Mouse (Mus musculus): ENCODE results near the gene Tnxb. TPM values are rescaled to one million over a fixed set of nuclear protein-coding genes. Genes with fewer than 3 reads are reported as not detected.

The Tnxb gene
- polyA plus RNA-seq, 1 experiment from 2014 or later: 0.85 TPM

DNA sequence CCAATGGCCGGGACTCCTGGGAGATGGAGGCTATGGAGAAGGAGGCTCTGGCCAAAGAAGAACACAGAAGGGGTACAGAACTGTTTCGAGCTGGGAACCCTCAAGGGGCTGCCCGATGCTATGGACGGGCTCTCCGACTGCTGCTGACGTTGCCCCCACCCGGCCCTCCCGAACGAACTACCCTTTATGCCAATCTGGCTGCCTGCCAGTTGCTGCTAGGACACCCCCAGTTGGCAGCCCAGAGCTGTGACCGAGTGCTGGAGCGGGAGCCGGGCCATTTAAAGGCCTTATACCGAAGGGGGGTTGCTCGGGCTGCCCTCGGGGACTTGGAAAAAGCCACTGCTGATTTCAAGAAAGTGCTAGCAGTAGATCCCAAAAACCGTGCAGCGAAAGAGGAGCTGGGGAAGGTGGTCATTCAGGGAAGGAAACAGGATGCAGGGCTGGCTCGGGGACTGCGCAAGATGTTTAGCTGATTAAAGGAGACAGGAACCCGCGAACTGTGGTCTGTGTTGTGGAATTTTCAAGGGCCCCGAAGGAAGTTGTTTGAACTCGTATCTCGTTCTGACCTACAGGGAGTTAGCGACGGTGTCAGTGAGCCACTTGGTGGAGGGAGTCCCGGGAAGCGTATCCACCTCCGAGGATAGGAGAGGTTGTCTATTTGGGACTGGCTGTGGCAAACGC is 24.4 kb upstream of the Tnxb start:
- 73% methylated on average over 30 of the region's 30 CpGs for WGBS
- peaks cover 12% of the 10 kb centered on the region for H3K4me1 ChIP-seq (ENCODE audit: insufficient read depth, low read depth, low read length)
- H3K4me3 ChIP-seq (ENCODE audit: low read depth, low read length): no peak overlapping the region

DNA sequence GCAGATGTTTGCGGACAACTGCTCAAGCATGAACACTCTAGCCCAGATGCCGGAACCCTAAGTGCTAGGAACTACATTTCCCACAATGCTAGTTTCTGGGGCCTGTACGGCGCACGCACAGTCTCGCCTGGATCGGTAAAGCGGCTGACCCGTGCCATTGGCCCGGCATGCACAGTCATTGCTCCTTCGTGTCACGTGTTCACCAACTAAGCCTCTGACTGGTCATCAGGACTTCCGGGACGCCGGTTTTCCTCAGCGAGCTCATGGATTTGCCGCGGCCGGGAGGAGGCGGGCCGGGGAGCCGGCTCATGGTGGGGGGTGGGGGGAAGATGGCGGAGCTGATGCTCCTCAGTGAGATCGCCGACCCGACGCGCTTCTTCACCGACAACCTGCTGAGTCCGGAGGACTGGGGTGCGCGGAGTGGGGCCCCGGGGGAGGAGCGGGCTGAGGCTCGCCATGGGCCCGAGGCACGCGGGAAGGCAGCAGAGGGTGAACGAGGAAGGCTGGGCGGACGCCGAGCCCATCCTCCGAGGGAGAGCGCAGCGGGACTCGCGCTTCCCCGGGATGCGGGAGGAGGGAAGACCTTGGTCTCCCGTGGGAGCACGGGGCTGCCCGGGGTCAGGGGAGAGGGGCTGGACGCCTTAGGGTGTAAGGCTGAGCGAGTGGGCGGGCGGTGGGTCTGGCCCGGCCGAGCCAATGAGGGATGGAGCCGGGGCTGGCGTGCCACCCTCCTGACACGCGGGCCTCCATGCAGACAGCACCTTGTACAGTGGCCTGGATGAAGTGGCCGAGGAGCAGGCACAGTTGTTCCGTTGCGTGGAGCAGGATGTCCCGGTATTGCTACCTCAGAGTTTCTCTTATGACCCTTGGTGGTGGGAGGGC is 23.2 kb upstream of the Tnxb start, which contains the start of gene Atf6b:
Gene Atf6b (plus strand): TSS at position 241 of the 882 bp plus-strand sequence.
- Histone ChIP-seq H3K4me2 (replicated peaks; ENCODE audit: low read depth, low read length) (peak within 1 kb of the TSS; percentile 95), H3K36me3 (ENCODE audit: insufficient read depth, low read length) (no peaks in the 10 kb centered on the region), H3K27me3 (replicated peaks; ENCODE audit: insufficient read depth, low read length) (no peaks in the 10 kb centered on the region), H3K27ac (ENCODE audit: low read length) (peak within 1 kb of the TSS; percentile 57), H3K4me1 (ENCODE audit: insufficient read depth, low read depth, low read length) (peaks cover 12% of the 10 kb centered on the region), H3K9me3 (ENCODE audit: low read length) (no peaks in the 10 kb centered on the region), H3K4me3 (ENCODE audit: low read depth, low read length) (peak within 1 kb of the TSS; percentile 88), H3K9ac (replicated peaks; ENCODE audit: low read depth) (peak within 1 kb of the TSS; percentile 77)
- ATAC-seq (peak; percentile 97), DNase-seq (ENCODE audit: low spot score) (peak; percentile 100)
- under 1% methylated on average over 63 of the region's 66 CpGs for WGBS
- no peak for TF ChIP-seq EP300 (IDR thresholded peaks at IDR 0.05)
- peak; percentile 5 for TF ChIP-seq CTCF (IDR thresholded peaks at IDR 0.05)

More for the DNA sequence above, 24.4 kb upstream of the Tnxb start:
- ATAC-seq (no peak), DNase-seq (ENCODE audit: low spot score) (no peak)
- Histone ChIP-seq H3K27me3 (replicated peaks; ENCODE audit: insufficient read depth, low read length) (no peaks in the 10 kb centered on the region), H3K9ac (replicated peaks; ENCODE audit: low read depth) (no peak overlapping the region), H3K36me3 (ENCODE audit: insufficient read depth, low read length) (no peaks in the 10 kb centered on the region), H3K27ac (ENCODE audit: low read length) (peak overlapping the region; percentile 47; the same call in 1 of the 2 replicates), H3K4me2 (replicated peaks; ENCODE audit: low read depth, low read length) (peak overlapping the region; percentile 67), H3K9me3 (ENCODE audit: low read length) (no peaks in the 10 kb centered on the region)
- TF ChIP-seq CTCF (IDR thresholded peaks at IDR 0.05) (no peak), EP300 (IDR thresholded peaks at IDR 0.05) (no peak)

- Histone ChIP-seq H3K9me3 (ENCODE audit: low read length) (no peaks in the 10 kb centered on the region), H3K36me3 (ENCODE audit: insufficient read depth, low read length) (0 out of 2 replicates have a peak, but pooled peaks cover 7% of the 10 kb centered on the region), H3K4me3 (ENCODE audit: low read depth, low read length) (no peak overlapping the region), H3K27ac (ENCODE audit: low read length) (no peak overlapping the region), H3K27me3 (replicated peaks; ENCODE audit: insufficient read depth, low read length) (no peaks in the 10 kb centered on the region), H3K4me2 (replicated peaks; ENCODE audit: low read depth, low read length) (no peak overlapping the region), H3K4me1 (ENCODE audit: insufficient read depth, low read depth, low read length) (peaks cover 12% of the 10 kb centered on the region), H3K9ac (replicated peaks; ENCODE audit: low read depth) (no peak overlapping the region)
- ATAC-seq: no peak
- TF ChIP-seq EP300 (IDR thresholded peaks at IDR 0.05): no peak
- TF ChIP-seq CTCF (IDR thresholded peaks at IDR 0.05): no peak
- DNase-seq (ENCODE audit: low spot score): no peak
- WGBS: 78% methylated on average over 16 of the region's 16 CpGs
These were observed 22.0 kb upstream of the Tnxb start for GRCm38 (mm10) chr17:34648141-34648890.

DNA sequence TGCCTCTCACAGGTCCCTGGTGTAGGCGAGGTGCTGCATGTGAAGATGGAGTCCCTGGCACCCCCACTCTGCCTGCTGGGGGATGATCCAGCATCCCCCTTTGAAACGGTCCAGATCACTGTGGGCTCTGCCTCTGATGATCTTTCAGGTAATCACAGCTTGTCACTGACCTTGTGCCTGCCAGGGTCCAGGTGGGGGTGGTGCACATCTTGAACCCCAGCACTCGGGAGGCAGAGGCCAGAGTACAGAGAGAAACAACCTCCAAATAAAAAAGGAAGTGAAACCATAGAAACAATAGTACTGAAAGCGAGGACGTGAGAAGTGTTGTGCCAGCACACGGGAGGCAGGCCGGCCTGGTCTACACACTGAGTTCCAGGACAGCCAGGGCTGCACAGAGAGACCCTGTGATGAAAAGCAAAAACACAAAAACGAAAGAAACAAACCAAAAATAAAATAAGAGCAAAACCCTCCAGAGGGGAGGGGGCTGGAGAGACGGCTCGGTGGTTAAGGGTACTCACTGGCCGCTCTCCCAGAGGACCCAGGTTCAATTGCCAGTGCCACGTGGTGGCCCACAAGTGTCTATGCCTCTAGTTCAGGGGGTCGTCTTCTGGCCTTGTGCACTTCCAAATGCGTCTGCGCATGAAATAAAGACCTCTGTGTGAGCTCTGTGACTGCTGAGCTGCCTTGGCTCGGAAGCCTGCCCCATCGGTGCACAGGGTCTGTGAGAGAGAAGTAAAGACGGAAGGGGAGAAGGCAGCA is 21.1 kb upstream of the Tnxb start:
- no peak overlapping the region for H3K4me3 ChIP-seq (ENCODE audit: low read depth, low read length)
- DNase-seq (ENCODE audit: low spot score) (no peak), ATAC-seq (no peak)
- no peaks in the 10 kb centered on the region for H3K27me3 ChIP-seq (replicated peaks; ENCODE audit: insufficient read depth, low read length)
- H3K9me3 ChIP-seq (ENCODE audit: low read length): no peaks in the 10 kb centered on the region
- H3K4me1 ChIP-seq (ENCODE audit: insufficient read depth, low read depth, low read length): peaks cover 12% of the 10 kb centered on the region
- H3K27ac ChIP-seq (ENCODE audit: low read length): no peak overlapping the region
- H3K36me3 ChIP-seq (ENCODE audit: insufficient read depth, low read length): 0 out of 2 replicates have a peak, but pooled peaks cover 7% of the 10 kb centered on the region
- WGBS: 83% methylated on average over 18 of the region's 18 CpGs
- no peak overlapping the region for H3K9ac ChIP-seq (replicated peaks; ENCODE audit: low read depth)
- H3K4me2 ChIP-seq (replicated peaks; ENCODE audit: low read depth, low read length): no peak overlapping the region
- TF ChIP-seq EP300 (IDR thresholded peaks at IDR 0.05): no peak
- no peak for TF ChIP-seq CTCF (IDR thresholded peaks at IDR 0.05)

- no peak for ATAC-seq
- Histone ChIP-seq H3K4me2 (replicated peaks; ENCODE audit: low read depth, low read length) (no peak overlapping the region), H3K27ac (ENCODE audit: low read length) (no peak overlapping the region), H3K36me3 (ENCODE audit: insufficient read depth, low read length) (0 out of 2 replicates have a peak, but pooled peaks cover 7% of the 10 kb centered on the region), H3K9ac (replicated peaks; ENCODE audit: low read depth) (no peak overlapping the region), H3K4me3 (ENCODE audit: low read depth, low read length) (no peak overlapping the region), H3K4me1 (ENCODE audit: insufficient read depth, low read depth, low read length) (peaks cover 11% of the 10 kb centered on the region; the same call in 1 of the 2 replicates), H3K27me3 (replicated peaks; ENCODE audit: insufficient read depth, low read length) (no peaks in the 10 kb centered on the region), H3K9me3 (ENCODE audit: low read length) (no peaks in the 10 kb centered on the region)
- DNase-seq (ENCODE audit: low spot score): no peak
- TF ChIP-seq CTCF (IDR thresholded peaks at IDR 0.05) (no peak), EP300 (IDR thresholded peaks at IDR 0.05) (no peak)
- 90% methylated on average over 14 of the region's 14 CpGs for whole genome bisulfite sequencing
These were observed 19.6 kb upstream of the Tnxb start for GRCm38 (mm10) chr17:34650781-34651180.
